Mouse (Mus musculus): ENCODE results near the gene Snrpa1. TPM values are rescaled to one million over a fixed set of nuclear protein-coding genes. Genes with fewer than 3 reads are reported as not detected.

Snrpa1 gene
- polyA plus RNA-seq, 1 experiment = 7.2 TPM

DNA sequence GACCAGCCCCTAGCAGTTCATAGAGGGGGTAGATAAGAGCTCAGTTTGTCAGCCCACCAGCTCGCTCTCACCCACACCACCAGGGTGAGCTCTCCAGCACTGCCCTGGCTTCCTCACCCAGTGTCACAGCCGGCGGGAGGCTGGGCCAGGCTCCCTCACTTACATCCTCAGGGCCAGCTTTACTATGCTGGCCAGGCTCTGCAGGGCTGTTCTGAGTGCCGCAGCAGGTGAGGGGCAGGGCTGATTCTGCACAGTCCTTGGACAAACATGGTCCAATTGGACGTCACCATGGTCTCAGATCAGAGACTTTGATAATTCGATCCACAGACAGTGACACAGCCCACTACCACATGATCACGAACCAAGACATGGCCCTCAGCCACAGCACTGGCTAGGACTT, 32.8 kb downstream of the Snrpa1 start:
- Histone ChIP-seq H3K4me1 (ENCODE audit: control insufficient read depth, insufficient read depth, insufficient read length) (no peaks in the 10 kb centered on the region), H3K4me3 (ENCODE audit: extremely low read depth, insufficient read depth, insufficient read length) (no peak overlapping the region), H3K27me3 (ENCODE audit: control insufficient read depth, insufficient read depth, low read length) (no peaks in the 10 kb centered on the region), H3K27ac (ENCODE audit: insufficient read depth, low read length) (no peak overlapping the region), H3K36me3 (ENCODE audit: control insufficient read depth, insufficient read depth, low read length) (peaks cover 34% of the 10 kb centered on the region)
- TF ChIP-seq CTCF (IDR thresholded peaks at IDR 0.05; ENCODE audit: extremely low read depth, insufficient read depth, insufficient read length, insufficient replicate concordance) (no peak), POLR2A (IDR thresholded peaks at IDR 0.05; ENCODE audit: low read depth, low read length) (no peak)
- DNase-seq (ENCODE audit: low read depth in 1 of 2, low spot score in 2 of 2) = no peak
- WGBS = 92% methylated on average over 7 of the region's 7 CpGs

DNA sequence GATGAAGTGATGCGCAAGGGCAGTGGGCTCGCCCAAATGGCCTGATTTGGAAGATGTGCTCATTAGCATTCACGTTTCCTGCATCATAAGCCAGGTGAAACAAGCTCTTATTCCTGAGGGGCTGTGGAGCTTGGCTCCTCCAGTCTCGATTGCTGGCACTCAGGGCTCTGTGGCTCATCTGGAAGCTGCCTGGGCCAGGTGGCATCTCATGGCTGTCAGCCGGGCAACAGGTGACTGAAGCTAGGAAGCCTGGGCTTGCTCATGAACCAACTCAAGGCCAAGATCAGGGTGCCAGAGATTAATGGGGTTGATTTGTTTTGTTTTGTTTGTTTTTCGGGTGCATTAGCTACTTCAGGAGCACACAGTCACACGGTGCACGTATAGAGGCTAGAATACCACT, 33.9 kb downstream of the Snrpa1 start:
- no peaks in the 10 kb centered on the region for H3K4me1 ChIP-seq (ENCODE audit: control insufficient read depth, insufficient read depth, insufficient read length)
- WGBS = 92% methylated on average over 8 of the region's 8 CpGs
- no peak for DNase-seq (ENCODE audit: low read depth in 1 of 2, low spot score in 2 of 2)
- H3K36me3 ChIP-seq (ENCODE audit: control insufficient read depth, insufficient read depth, low read length) = peaks cover 26% of the 10 kb centered on the region
- no peaks in the 10 kb centered on the region for H3K27me3 ChIP-seq (ENCODE audit: control insufficient read depth, insufficient read depth, low read length)
- no peak overlapping the region for H3K27ac ChIP-seq (ENCODE audit: insufficient read depth, low read length)
- TF ChIP-seq POLR2A (IDR thresholded peaks at IDR 0.05; ENCODE audit: low read depth, low read length) (no peak), CTCF (IDR thresholded peaks at IDR 0.05; ENCODE audit: extremely low read depth, insufficient read depth, insufficient read length, insufficient replicate concordance) (no peak)
- H3K4me3 ChIP-seq (ENCODE audit: extremely low read depth, insufficient read depth, insufficient read length) = no peak overlapping the region

DNA sequence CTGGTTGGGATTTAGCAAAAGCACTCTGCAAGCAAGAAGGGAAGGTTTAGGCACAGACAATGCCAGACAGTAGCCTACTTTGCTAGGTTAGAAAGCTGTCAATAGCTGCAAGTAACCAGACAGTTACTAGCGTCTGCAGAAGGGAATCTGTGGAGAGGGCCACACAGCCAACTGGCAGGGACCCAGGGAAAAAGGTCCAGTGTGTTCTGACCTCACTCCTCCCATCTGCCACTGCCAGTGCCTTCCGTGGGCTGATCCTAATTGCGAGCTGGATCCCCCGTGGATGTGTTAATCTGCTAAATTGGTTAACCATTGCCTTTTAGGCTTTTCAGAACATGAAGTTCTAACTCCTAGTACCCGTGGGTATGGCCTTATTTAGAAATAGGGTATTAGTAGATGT, 35.3 kb downstream of the Snrpa1 start:
- H3K36me3 ChIP-seq (ENCODE audit: control insufficient read depth, insufficient read depth, low read length) = peaks cover 15% of the 10 kb centered on the region

DNA sequence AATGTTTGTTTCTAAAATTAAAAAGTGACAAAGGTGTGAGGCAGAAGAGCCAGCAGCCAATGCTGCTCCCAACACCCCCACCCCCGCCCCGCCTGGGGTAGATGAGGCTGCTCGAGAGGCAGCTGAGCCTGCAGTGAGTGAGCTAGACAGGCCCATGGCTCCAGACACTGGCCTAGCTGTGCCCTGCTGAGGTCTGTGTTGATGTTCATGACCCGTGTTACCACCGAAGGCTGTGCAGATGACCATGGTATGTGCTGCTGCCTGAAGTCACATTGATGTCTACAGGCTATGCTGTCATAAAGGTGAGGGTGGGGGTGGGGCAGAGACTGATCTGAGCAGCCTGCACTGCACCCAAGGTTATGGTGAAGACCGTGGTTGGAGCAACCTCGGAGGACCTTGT, 40.0 kb downstream of the Snrpa1 start:
- 84% methylated on average over 7 of the region's 7 CpGs for WGBS
- Histone ChIP-seq H3K27ac (ENCODE audit: insufficient read depth, low read length) (no peak overlapping the region), H3K36me3 (ENCODE audit: control insufficient read depth, insufficient read depth, low read length) (no peaks in the 10 kb centered on the region), H3K27me3 (ENCODE audit: control insufficient read depth, insufficient read depth, low read length) (no peaks in the 10 kb centered on the region), H3K4me1 (ENCODE audit: control insufficient read depth, insufficient read depth, insufficient read length) (no peaks in the 10 kb centered on the region), H3K4me3 (ENCODE audit: extremely low read depth, insufficient read depth, insufficient read length) (no peak overlapping the region)
- no peak for DNase-seq (ENCODE audit: low read depth in 1 of 2, low spot score in 2 of 2)
- TF ChIP-seq CTCF (IDR thresholded peaks at IDR 0.05; ENCODE audit: extremely low read depth, insufficient read depth, insufficient read length, insufficient replicate concordance) = no peak
- TF ChIP-seq POLR2A (IDR thresholded peaks at IDR 0.05; ENCODE audit: low read depth, low read length) = no peak

More for the DNA sequence above, 35.3 kb downstream of the Snrpa1 start:
- Histone ChIP-seq H3K27ac (ENCODE audit: insufficient read depth, low read length) (no peak overlapping the region), H3K4me1 (ENCODE audit: control insufficient read depth, insufficient read depth, insufficient read length) (no peaks in the 10 kb centered on the region), H3K27me3 (ENCODE audit: control insufficient read depth, insufficient read depth, low read length) (no peaks in the 10 kb centered on the region), H3K4me3 (ENCODE audit: extremely low read depth, insufficient read depth, insufficient read length) (no peak overlapping the region)
- DNase-seq (ENCODE audit: low read depth in 1 of 2, low spot score in 2 of 2) = no peak
- TF ChIP-seq CTCF (IDR thresholded peaks at IDR 0.05; ENCODE audit: extremely low read depth, insufficient read depth, insufficient read length, insufficient replicate concordance) (no peak), POLR2A (IDR thresholded peaks at IDR 0.05; ENCODE audit: low read depth, low read length) (no peak)
- WGBS = 82% methylated on average over 5 of the region's 5 CpGs

DNA sequence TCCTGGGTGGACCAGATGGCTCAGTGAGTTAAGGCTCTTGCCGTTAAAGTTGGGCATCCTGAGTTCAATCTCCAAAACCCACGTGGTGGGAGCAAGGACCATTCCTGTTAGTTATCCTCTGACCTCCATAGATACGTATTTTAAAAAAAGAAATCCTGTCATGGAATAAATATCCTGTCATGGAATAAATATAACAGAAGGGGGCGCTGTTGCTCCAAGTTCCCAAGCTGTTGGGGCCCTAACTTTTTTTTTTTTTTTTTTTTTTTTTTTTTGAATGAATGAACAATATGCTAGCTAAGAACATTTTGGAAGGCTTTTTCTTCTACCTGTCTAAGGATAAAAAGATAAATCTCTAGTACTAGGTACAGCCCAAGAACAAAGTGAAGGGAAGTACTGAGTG, 43.1 kb downstream of the Snrpa1 start:
- Histone ChIP-seq H3K27ac (ENCODE audit: insufficient read depth, low read length) (no peak overlapping the region), H3K4me1 (ENCODE audit: control insufficient read depth, insufficient read depth, insufficient read length) (no peaks in the 10 kb centered on the region), H3K36me3 (ENCODE audit: control insufficient read depth, insufficient read depth, low read length) (no peaks in the 10 kb centered on the region), H3K4me3 (ENCODE audit: extremely low read depth, insufficient read depth, insufficient read length) (no peak overlapping the region), H3K27me3 (ENCODE audit: control insufficient read depth, insufficient read depth, low read length) (no peaks in the 10 kb centered on the region)
- TF ChIP-seq CTCF (IDR thresholded peaks at IDR 0.05; ENCODE audit: extremely low read depth, insufficient read depth, insufficient read length, insufficient replicate concordance) (no peak), POLR2A (IDR thresholded peaks at IDR 0.05; ENCODE audit: low read depth, low read length) (no peak)
- 3% methylated on average over 4 of the region's 4 CpGs for WGBS
- no peak for DNase-seq (ENCODE audit: low read depth in 1 of 2, low spot score in 2 of 2)

DNA sequence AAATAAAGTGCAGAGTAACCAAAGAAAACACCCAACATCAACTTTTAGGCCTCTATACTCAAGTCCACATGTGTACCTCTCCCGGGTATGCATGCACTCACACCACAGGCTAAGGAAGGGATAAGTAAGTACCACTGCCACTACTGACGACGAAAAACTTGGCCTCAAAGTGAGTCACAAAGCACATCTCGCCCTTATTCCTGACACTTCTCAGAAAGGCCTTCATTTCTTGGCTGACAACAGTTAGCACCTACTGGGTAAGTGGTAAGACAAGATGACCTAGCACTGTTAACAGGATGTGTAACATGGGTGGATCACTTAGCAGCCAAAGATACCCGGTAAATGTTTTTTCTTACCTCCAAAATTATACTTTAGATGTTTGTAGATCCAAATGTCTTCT, 45.7 kb downstream of the Snrpa1 start:
- Histone ChIP-seq H3K27me3 (ENCODE audit: control insufficient read depth, insufficient read depth, low read length) (no peaks in the 10 kb centered on the region), H3K27ac (ENCODE audit: insufficient read depth, low read length) (peak overlapping the region; percentile 8; the same call in 1 of the 2 replicates), H3K36me3 (ENCODE audit: control insufficient read depth, insufficient read depth, low read length) (no peaks in the 10 kb centered on the region), H3K4me3 (ENCODE audit: extremely low read depth, insufficient read depth, insufficient read length) (no peak overlapping the region), H3K4me1 (ENCODE audit: control insufficient read depth, insufficient read depth, insufficient read length) (no peaks in the 10 kb centered on the region; the same call in none of the 2 replicates)
- 85% methylated on average over 5 of the region's 5 CpGs for WGBS
- no peak for DNase-seq (ENCODE audit: low read depth in 1 of 2, low spot score in 2 of 2)
- TF ChIP-seq CTCF (IDR thresholded peaks at IDR 0.05; ENCODE audit: extremely low read depth, insufficient read depth, insufficient read length, insufficient replicate concordance) = no peak
- TF ChIP-seq POLR2A (IDR thresholded peaks at IDR 0.05; ENCODE audit: low read depth, low read length) = no peak

DNA sequence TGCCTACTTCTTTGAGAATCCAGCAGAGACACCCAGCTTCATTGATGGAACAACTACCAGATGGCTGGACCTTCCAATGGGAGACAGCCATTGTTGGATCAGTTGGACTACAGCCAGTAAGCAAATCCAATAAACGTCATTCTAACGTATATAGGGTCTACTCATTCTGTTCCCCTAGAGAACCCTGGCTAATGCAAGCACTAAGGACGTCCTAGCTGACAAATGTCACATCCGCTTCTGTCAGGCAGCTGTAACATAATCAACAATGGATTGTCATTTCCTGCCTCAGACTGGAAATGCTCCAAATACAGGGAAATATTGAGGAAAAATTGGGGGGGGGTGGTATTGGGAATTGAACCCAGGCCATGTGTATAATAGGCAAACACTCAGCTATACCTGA, 47.0 kb downstream of the Snrpa1 start:
- H3K4me1 ChIP-seq (ENCODE audit: control insufficient read depth, insufficient read depth, insufficient read length) = no peaks in the 10 kb centered on the region; the same call in none of the 2 replicates
- no peak overlapping the region for H3K4me3 ChIP-seq (ENCODE audit: extremely low read depth, insufficient read depth, insufficient read length)
- H3K27ac ChIP-seq (ENCODE audit: insufficient read depth, low read length) = no peak overlapping the region
- 73% methylated on average over 4 of the region's 4 CpGs for WGBS
- no peak for DNase-seq (ENCODE audit: low read depth in 1 of 2, low spot score in 2 of 2)
- no peaks in the 10 kb centered on the region; the same call in 1 of the 2 replicates for H3K27me3 ChIP-seq (ENCODE audit: control insufficient read depth, insufficient read depth, low read length)
- TF ChIP-seq POLR2A (IDR thresholded peaks at IDR 0.05; ENCODE audit: low read depth, low read length) = no peak
- no peak for TF ChIP-seq CTCF (IDR thresholded peaks at IDR 0.05; ENCODE audit: extremely low read depth, insufficient read depth, insufficient read length, insufficient replicate concordance)
- H3K36me3 ChIP-seq (ENCODE audit: control insufficient read depth, insufficient read depth, low read length) = no peaks in the 10 kb centered on the region
